Mouse (Mus musculus) heart, embryonic 13.5 days (tissue): Measurements from ENCODE around the gene Ell2. TPM values are rescaled to one million over a fixed set of nuclear protein-coding genes. Genes with fewer than 3 reads are reported as not detected.

Source experiments
- ATAC-seq: fragments of 200-750 bp; cut with Nextera tagmentation; 2 replicates; pipeline ENCODE4 v1.8.0; 2017; ENCODE audit warnings: moderate TSS enrichment; ENCODE audit not compliant: insufficient number of reproducible peaks, low FRiP score, low TSS enrichment; ENCODE audit errors: extremely low read depth
- H3K27ac ChIP-seq: fragments of 300-500 bp; sonication (generic); replicated peaks from 2 replicates; pipeline ENCODE4 v1.5.1; 2015; ENCODE audit warnings: moderate library complexity, mild to moderate bottlenecking, inconsistent platforms
- H3K27me3 ChIP-seq: fragments of 300-500 bp; sonication (generic); replicated peaks from 2 replicates; pipeline ENCODE4 v1.6.1; 2015; ENCODE audit warnings: mild to moderate bottlenecking, inconsistent platforms
- H3K36me3 ChIP-seq: fragments of 300-500 bp; sonication (generic); 2 replicates; pipeline ENCODE4 v1.6.1; 2015; ENCODE audit warnings: mild to moderate bottlenecking, inconsistent platforms
- H3K4me1 ChIP-seq: fragments of 300-500 bp; sonication (generic); 2 replicates; pipeline ENCODE4 v1.6.1; 2015; ENCODE audit warnings: inconsistent platforms
- H3K4me2 ChIP-seq: fragments of 300-500 bp; sonication (generic); 2 replicates; pipeline ENCODE4 v1.6.1; 2015; ENCODE audit warnings: inconsistent platforms, mild to moderate bottlenecking, moderate library complexity
- H3K4me3 ChIP-seq: fragments of 300-500 bp; sonication (generic); 2 replicates; pipeline ENCODE4 v1.5.1; 2015; ENCODE audit warnings: moderate library complexity, mild to moderate bottlenecking, inconsistent platforms
- H3K9ac ChIP-seq: fragments of 300-500 bp; sonication (generic); 2 replicates; pipeline ENCODE4 v1.6.1; 2015; ENCODE audit warnings: inconsistent platforms, mild to moderate bottlenecking, moderate library complexity
- H3K9me3 ChIP-seq: fragments of 300-500 bp; sonication (generic); 2 replicates; pipeline ENCODE4 v1.6.1; 2016; ENCODE audit warnings: inconsistent platforms
- WGBS: fragments of 180-500 bp; shearing (Covaris S2); methylation state at CpG from one replicate; pipeline ENCODE4 v1.1.7; 2015; ENCODE audit warnings: mixed read lengths; 5-methylcytosine and 5-hydroxymethylcytosine counted together
- polyA plus RNA-seq: library from polyadenylated mRNA; unstranded; fragments of >200 nt; fragmentation: Nextera tagmentation; extraction: Ambion mirVana; gene quantifications from 2 replicates; pipeline ENCODE4 v1.2.1, GENCODE M21; 2015

The Ell2 gene
- polyA plus RNA-seq, 1 experiment from 2014 or later: 4.8 TPM

DNA sequence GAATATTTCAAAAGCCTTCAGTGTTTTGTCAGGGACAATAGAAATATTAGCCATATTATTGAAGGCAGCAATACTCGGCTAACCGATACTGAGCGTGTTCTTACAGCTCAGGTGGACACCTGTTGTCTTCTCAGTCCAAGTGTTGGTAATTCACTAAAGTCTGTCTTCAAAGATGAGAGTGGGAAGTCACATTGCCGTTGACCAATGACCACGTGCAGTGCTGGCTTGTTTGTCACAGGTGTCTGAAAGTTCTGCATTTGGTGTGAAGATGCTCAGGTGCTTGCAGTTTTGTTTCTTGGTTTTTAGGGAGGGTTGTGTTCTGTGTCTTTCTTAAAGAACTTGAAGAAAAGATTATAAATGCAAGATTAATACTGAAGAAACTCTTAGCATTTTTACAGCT, 27.7 kb downstream of the Ell2 start:
- no peak overlapping the region for H3K27ac ChIP-seq
- 74% methylated on average over 5 of the region's 5 CpGs for WGBS
- H3K36me3 ChIP-seq: no peaks in the 10 kb centered on the region
- peaks cover 16% of the 10 kb centered on the region for H3K4me1 ChIP-seq
- H3K9me3 ChIP-seq: no peaks in the 10 kb centered on the region
- H3K9ac ChIP-seq: no peak overlapping the region
- H3K4me3 ChIP-seq: no peak overlapping the region
- ATAC-seq: no peak
- no peaks in the 10 kb centered on the region for H3K27me3 ChIP-seq
- H3K4me2 ChIP-seq: peak overlapping the region; percentile 18

DNA sequence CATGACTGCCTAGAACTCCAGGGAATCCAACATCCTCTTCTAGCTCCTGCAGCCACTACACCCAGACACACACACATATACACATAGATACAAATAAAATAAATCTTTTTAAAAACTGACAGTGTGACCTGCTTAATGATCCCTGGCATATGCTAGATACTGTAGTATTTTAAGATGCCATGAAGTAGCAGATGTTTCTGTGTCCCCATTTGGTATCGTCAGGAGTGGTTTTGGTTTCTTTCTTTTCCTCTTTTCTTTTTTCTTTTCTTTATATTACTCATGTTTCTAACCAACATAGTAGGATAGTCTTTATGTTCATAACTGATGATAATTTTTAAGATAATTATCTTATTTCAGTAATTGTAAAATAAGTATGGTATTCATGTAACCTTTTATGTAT, 29.0 kb downstream of the Ell2 start:
- Histone ChIP-seq H3K4me1 (peaks cover 28% of the 10 kb centered on the region), H3K9me3 (no peaks in the 10 kb centered on the region), H3K27me3 (no peaks in the 10 kb centered on the region), H3K4me3 (no peak overlapping the region), H3K9ac (no peak overlapping the region), H3K4me2 (no peak overlapping the region), H3K27ac (no peak overlapping the region), H3K36me3 (no peaks in the 10 kb centered on the region)
- no peak for ATAC-seq
- WGBS: 92% methylated on average over 1 of the region's 1 CpGs

- no peak for ATAC-seq
- WGBS: 59% methylated on average over 7 of the region's 7 CpGs
These were observed 31.4 kb downstream of the Ell2 start for GRCm38 (mm10) chr13:75737991-75738390.

DNA sequence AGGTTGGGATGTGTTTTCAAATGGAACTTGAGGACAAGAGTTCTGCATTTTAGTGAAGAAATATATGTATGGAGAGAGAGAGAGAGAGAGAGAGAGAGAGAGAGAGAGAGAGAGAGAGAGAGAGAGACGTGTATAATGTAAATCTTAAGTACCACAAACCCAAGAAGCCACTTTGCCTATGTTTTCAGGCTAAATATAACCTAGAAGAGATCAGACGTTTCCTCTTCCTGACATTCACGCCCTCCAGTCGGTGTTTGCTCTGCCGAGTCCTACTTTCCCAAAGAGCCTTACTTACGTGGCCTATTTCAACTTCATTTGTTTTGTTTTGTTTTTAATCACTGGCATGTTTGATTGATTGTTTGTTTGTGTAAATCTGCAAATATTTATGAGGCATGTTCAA, 32.0 kb downstream of the Ell2 start:
- H3K27ac ChIP-seq: no peak overlapping the region
- no peak overlapping the region for H3K4me3 ChIP-seq
- H3K36me3 ChIP-seq: no peaks in the 10 kb centered on the region
- H3K4me2 ChIP-seq: peak overlapping the region; percentile 50
- H3K27me3 ChIP-seq: no peaks in the 10 kb centered on the region
- no peak overlapping the region for H3K9ac ChIP-seq
- peaks cover 49% of the 10 kb centered on the region for H3K4me1 ChIP-seq
- no peaks in the 10 kb centered on the region for H3K9me3 ChIP-seq
- 17% methylated on average over 6 of the region's 6 CpGs for WGBS
- ATAC-seq: no peak

More at GRCm38 (mm10) chr13:75737991-75738390, 31.4 kb downstream of the Ell2 start:
- no peak overlapping the region for H3K9ac ChIP-seq
- H3K4me3 ChIP-seq: no peak overlapping the region
- no peaks in the 10 kb centered on the region for H3K27me3 ChIP-seq
- peaks cover 47% of the 10 kb centered on the region for H3K4me1 ChIP-seq
- no peak overlapping the region for H3K27ac ChIP-seq
- H3K36me3 ChIP-seq: no peaks in the 10 kb centered on the region
- H3K4me2 ChIP-seq: peak overlapping the region; percentile 50
- no peaks in the 10 kb centered on the region for H3K9me3 ChIP-seq

DNA sequence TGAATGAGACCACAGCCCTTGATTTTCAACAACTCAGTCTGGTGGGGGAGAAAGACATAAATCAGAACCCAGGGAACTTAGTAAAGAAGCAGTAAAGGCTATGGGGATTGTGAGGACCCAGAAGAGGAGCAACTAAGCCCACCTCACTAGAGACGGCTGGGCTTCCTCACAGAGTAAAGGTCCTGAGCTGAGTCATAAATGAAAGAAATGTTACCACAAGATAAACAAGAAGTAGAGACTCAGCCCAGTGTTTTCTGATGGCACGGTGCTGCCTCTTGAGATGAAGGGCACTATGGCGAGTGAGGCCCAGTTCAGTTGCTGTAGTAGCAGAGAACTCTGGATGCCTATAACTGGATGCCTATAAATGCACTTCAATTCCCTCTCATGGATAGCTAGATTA, 32.4 kb downstream of the Ell2 start:
- no peak for ATAC-seq
- Histone ChIP-seq H3K4me3 (no peak overlapping the region), H3K36me3 (no peaks in the 10 kb centered on the region), H3K27me3 (no peaks in the 10 kb centered on the region), H3K4me2 (peak overlapping the region; percentile 50), H3K4me1 (peaks cover 47% of the 10 kb centered on the region), H3K9ac (no peak overlapping the region), H3K27ac (no peak overlapping the region), H3K9me3 (no peaks in the 10 kb centered on the region)
- 49% methylated on average over 3 of the region's 3 CpGs for WGBS

GRCm38 (mm10) chr13:75740018-75740417, 33.5 kb downstream of the Ell2 start:
- no peak for ATAC-seq
- no peaks in the 10 kb centered on the region for H3K27me3 ChIP-seq
- 62% methylated on average over 3 of the region's 3 CpGs for WGBS
- 0 out of 2 replicates have a peak overlapping the region, but pooled peaks have one; percentile 5 for H3K27ac ChIP-seq
- no peaks in the 10 kb centered on the region for H3K9me3 ChIP-seq
- H3K4me3 ChIP-seq: no peak overlapping the region
- H3K9ac ChIP-seq: no peak overlapping the region
- no peak overlapping the region for H3K4me2 ChIP-seq
- H3K36me3 ChIP-seq: no peaks in the 10 kb centered on the region
- H3K4me1 ChIP-seq: peaks cover 47% of the 10 kb centered on the region

- H3K36me3 ChIP-seq: no peaks in the 10 kb centered on the region
- no peak overlapping the region for H3K4me2 ChIP-seq
- WGBS: 83% methylated on average over 3 of the region's 3 CpGs
- no peaks in the 10 kb centered on the region for H3K9me3 ChIP-seq
- H3K9ac ChIP-seq: no peak overlapping the region
- ATAC-seq: no peak
- no peak overlapping the region for H3K27ac ChIP-seq
- H3K27me3 ChIP-seq: no peaks in the 10 kb centered on the region
- H3K4me1 ChIP-seq: peaks cover 47% of the 10 kb centered on the region
- H3K4me3 ChIP-seq: no peak overlapping the region
These were observed 34.6 kb downstream of the Ell2 start for GRCm38 (mm10) chr13:75741119-75741518.

- no peaks in the 10 kb centered on the region for H3K36me3 ChIP-seq
- H3K9ac ChIP-seq: no peak overlapping the region
- H3K9me3 ChIP-seq: no peaks in the 10 kb centered on the region
- no peak for ATAC-seq
- peaks cover 47% of the 10 kb centered on the region for H3K4me1 ChIP-seq
- H3K27me3 ChIP-seq: no peaks in the 10 kb centered on the region
- no peak overlapping the region for H3K4me3 ChIP-seq
- no peak overlapping the region for H3K27ac ChIP-seq
- 75% methylated on average over 12 of the region's 12 CpGs for WGBS
- no peak overlapping the region for H3K4me2 ChIP-seq
These were observed 35.5 kb downstream of the Ell2 start for GRCm38 (mm10) chr13:75741736-75742729.

GRCm38 (mm10) chr13:75742970-75743369, 36.4 kb downstream of the Ell2 start:
- ATAC-seq: no peak
- Histone ChIP-seq H3K4me3 (no peak overlapping the region), H3K4me1 (peaks cover 45% of the 10 kb centered on the region), H3K27ac (no peak overlapping the region), H3K9me3 (no peaks in the 10 kb centered on the region), H3K4me2 (no peak overlapping the region), H3K36me3 (no peaks in the 10 kb centered on the region), H3K27me3 (no peaks in the 10 kb centered on the region), H3K9ac (no peak overlapping the region)
- WGBS: 66% methylated on average over 3 of the region's 3 CpGs

DNA sequence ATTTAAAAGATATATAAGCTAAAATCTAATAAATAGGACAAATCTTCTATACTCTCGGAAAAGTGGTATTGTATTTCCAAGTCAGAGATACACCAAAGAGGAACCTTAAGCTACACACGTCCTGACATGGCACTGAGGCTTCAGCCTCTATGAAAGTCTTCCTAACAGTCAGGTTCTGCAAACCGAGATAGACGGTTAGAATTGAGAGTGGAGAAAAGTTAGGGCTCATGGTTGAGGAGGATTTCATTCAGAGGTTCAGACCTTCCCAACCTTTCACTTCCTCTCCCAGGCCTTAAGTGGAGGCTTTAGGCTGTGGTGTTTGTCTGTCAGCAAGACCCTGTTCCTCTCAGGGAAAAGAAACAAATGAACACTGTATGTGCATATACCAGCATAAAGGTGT, 37.5 kb downstream of the Ell2 start:
- no peak overlapping the region for H3K27ac ChIP-seq
- ATAC-seq: no peak
- H3K4me1 ChIP-seq: peaks cover 34% of the 10 kb centered on the region
- H3K4me2 ChIP-seq: no peak overlapping the region
- no peaks in the 10 kb centered on the region for H3K9me3 ChIP-seq
- 85% methylated on average over 4 of the region's 4 CpGs for WGBS
- H3K4me3 ChIP-seq: no peak overlapping the region
- no peaks in the 10 kb centered on the region for H3K27me3 ChIP-seq
- no peaks in the 10 kb centered on the region for H3K36me3 ChIP-seq
- H3K9ac ChIP-seq: no peak overlapping the region

DNA sequence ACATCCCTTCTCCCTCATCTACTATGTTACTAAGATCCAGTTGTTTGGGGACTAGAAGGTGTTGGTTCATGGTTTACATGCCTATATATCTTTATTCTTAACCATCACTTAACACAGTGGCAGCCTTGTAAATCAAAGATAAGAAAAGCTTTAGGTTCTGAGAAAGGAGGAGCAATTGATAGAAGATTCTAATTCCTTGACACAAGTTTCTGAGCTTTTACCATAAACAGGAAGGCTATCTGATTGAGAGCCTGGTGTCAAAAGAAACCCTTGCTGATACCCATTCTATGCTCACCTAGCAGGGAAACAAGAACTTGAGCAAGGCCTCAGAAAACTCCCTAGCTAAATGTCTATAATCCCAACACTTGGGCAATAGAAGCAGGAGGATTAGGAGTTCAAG, 38.8 kb downstream of the Ell2 start:
- no peaks in the 10 kb centered on the region for H3K27me3 ChIP-seq
- no peak overlapping the region for H3K9ac ChIP-seq
- H3K4me2 ChIP-seq: no peak overlapping the region
- H3K4me1 ChIP-seq: peaks cover 23% of the 10 kb centered on the region
- no peaks in the 10 kb centered on the region for H3K36me3 ChIP-seq
- no peak for ATAC-seq
- no peak overlapping the region for H3K4me3 ChIP-seq
- H3K9me3 ChIP-seq: no peaks in the 10 kb centered on the region
- H3K27ac ChIP-seq: no peak overlapping the region

DNA sequence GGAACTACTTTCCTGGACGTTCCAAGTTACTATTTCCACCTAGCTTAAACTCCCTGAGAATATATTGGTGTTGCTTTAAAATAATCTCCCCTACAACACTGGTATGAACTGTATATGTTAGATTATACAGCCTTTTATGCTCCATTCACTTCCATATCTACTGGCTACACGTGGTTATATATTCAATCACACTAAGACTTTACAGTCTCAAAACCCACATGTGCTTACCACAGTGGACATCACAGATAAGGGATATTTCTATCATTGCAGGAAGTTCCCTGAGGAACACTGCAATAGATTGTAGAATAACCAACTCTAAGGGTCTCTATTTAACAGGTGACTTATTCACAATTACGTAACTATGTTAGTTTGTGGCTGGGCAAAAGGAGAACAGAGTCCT, 40.7 kb downstream of the Ell2 start:
- Histone ChIP-seq H3K4me2 (no peak overlapping the region), H3K27ac (no peak overlapping the region), H3K9ac (no peak overlapping the region), H3K27me3 (no peaks in the 10 kb centered on the region), H3K9me3 (no peaks in the 10 kb centered on the region), H3K4me3 (no peak overlapping the region), H3K36me3 (no peaks in the 10 kb centered on the region), H3K4me1 (peaks cover 9% of the 10 kb centered on the region)
- no peak for ATAC-seq
- WGBS: 78% methylated on average over 3 of the region's 3 CpGs
